Mouse (Mus musculus) kidney, embryonic 16.5 days (tissue): Measurements from ENCODE around the gene Agpat4. TPM values are rescaled to one million over a fixed set of nuclear protein-coding genes. Genes with fewer than 3 reads are reported as not detected.
A peak's percentile ranks its signal among the peaks of the same experiment; 100 is the strongest.

Experiments used
- ATAC-seq: fragments of 200-750 bp; cut with Nextera tagmentation; 2 replicates; pipeline ENCODE4 v1.8.0; 2017; ENCODE audit warnings: moderate TSS enrichment; ENCODE audit not compliant: low FRiP score, low TSS enrichment
- H3K27ac ChIP-seq: fragments of 300-500 bp; sonication (generic); 2 replicates; pipeline ENCODE4 v1.5.1; 2014; ENCODE audit warnings: low read length
- H3K27me3 ChIP-seq: fragments of 300-500 bp; sonication (generic); 2 replicates; pipeline ENCODE4 v1.6.1; 2014; ENCODE audit warnings: low read length, control low read depth, mixed read lengths; ENCODE audit not compliant: insufficient read depth
- H3K36me3 ChIP-seq: fragments of 300-500 bp; sonication (generic); 2 replicates; pipeline ENCODE4 v1.6.1; 2014; ENCODE audit warnings: low read length, control low read depth, mixed read lengths; ENCODE audit not compliant: insufficient read depth
- H3K4me1 ChIP-seq: fragments of 300-500 bp; sonication (generic); 2 replicates; pipeline ENCODE4 v1.6.1; 2014; ENCODE audit warnings: low read length, control low read depth, mixed read lengths; ENCODE audit not compliant: insufficient read depth
- H3K4me2 ChIP-seq: fragments of 300-500 bp; sonication (generic); replicated peaks from 2 replicates; pipeline ENCODE4 v1.6.1; 2014; ENCODE audit warnings: low read depth, low read length
- H3K4me3 ChIP-seq: fragments of 300-500 bp; sonication (generic); 2 replicates; pipeline ENCODE4 v1.5.1; 2014; ENCODE audit warnings: mild to moderate bottlenecking, low read length
- H3K9ac ChIP-seq: fragments of 300-500 bp; sonication (generic); replicated peaks from 2 replicates; pipeline ENCODE4 v1.6.1; 2014; ENCODE audit warnings: low read length
- H3K9me3 ChIP-seq: fragments of 300-500 bp; sonication (generic); 2 replicates; pipeline ENCODE4 v1.6.1; 2016; ENCODE audit warnings: low read length, control low read depth
- WGBS: fragments of 180-500 bp; shearing (Covaris S2); extraction: QIAGEN DNeasy Blood & Tissue Kit; methylation state at CpG from one replicate; pipeline ENCODE4 v1.1.7; 2014; 5-methylcytosine and 5-hydroxymethylcytosine counted together
- polyA plus RNA-seq: library from polyadenylated mRNA; unstranded; fragments of >200 nt; fragmentation: Nextera tagmentation; extraction: Ambion mirVana; gene quantifications from 2 replicates; pipeline ENCODE4 v1.2.1, GENCODE M21; 2015

Gene Agpat4
- polyA plus RNA-seq, 1 experiment from 2014 or later = 38.3 TPM

DNA sequence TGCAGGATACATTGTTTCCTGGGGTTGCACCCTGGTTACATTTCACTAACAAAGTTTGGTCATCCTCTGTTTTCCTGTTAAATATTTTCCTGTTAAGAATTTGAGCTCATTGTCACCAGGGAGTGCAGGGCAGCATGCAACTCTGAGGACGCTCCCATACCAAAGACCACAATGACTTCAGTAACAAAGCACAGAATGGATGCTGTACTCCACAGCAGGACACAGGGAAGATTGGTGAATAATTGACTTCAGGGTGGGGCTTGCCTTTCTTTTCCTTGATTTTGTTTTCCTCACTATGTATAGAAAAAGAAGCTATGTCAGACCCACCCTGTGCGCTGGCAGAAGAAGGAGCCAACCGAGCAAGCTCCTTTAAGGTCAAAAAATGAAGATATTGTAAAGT, 38.2 kb downstream of the Agpat4 start:
- Histone ChIP-seq H3K36me3 (peaks cover 13% of the 10 kb centered on the region; the same call in 1 of the 2 replicates), H3K9me3 (no peaks in the 10 kb centered on the region), H3K9ac (no peak overlapping the region), H3K4me1 (no peaks in the 10 kb centered on the region), H3K4me3 (no peak overlapping the region), H3K4me2 (no peak overlapping the region), H3K27me3 (no peaks in the 10 kb centered on the region), H3K27ac (no peak overlapping the region)
- 86% methylated on average over 3 of the region's 3 CpGs for WGBS
- no peak for ATAC-seq

- H3K4me3 ChIP-seq = no peak overlapping the region
- no peak for ATAC-seq
Measured at GRCm38 (mm10) chr17:12157203-12157602, 38.7 kb downstream of the Agpat4 start.

GRCm38 (mm10) chr17:12159187-12160060, 40.9 kb downstream of the Agpat4 start:
- Histone ChIP-seq H3K4me1 (peaks cover 16% of the 10 kb centered on the region), H3K9me3 (no peaks in the 10 kb centered on the region), H3K27ac (no peak overlapping the region), H3K9ac (no peak overlapping the region), H3K4me2 (no peak overlapping the region), H3K27me3 (no peaks in the 10 kb centered on the region), H3K4me3 (no peak overlapping the region), H3K36me3 (no peaks in the 10 kb centered on the region)
- ATAC-seq = no peak
- 92% methylated on average over 16 of the region's 16 CpGs for WGBS

More at GRCm38 (mm10) chr17:12157203-12157602, 38.7 kb downstream of the Agpat4 start:
- Histone ChIP-seq H3K27ac (no peak overlapping the region), H3K9ac (no peak overlapping the region), H3K4me2 (no peak overlapping the region), H3K4me1 (peaks cover 2% of the 10 kb centered on the region; the same call in 1 of the 2 replicates), H3K36me3 (0 out of 2 replicates have a peak, but pooled peaks cover 8% of the 10 kb centered on the region), H3K27me3 (no peaks in the 10 kb centered on the region), H3K9me3 (no peaks in the 10 kb centered on the region)
- 95% methylated on average over 2 of the region's 2 CpGs for WGBS

DNA sequence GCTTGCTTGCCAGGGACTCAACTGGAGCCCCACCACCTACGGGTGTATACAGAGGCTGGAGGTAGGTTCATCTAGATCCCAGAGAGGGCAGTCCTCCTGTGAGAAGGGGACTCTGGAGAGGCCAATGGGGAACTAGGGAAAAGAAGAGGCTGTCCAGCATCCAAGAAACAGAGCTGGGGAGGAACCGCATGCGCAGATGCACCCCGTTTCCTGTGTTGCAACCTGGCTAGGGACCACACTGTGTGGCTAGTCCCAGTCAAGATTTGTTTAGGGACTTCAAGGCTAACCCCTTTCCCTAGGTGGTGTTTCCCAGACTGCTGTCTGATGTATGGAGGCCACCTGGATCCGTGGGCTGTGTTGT, 41.5 kb downstream of the Agpat4 start:
- no peak for ATAC-seq

DNA sequence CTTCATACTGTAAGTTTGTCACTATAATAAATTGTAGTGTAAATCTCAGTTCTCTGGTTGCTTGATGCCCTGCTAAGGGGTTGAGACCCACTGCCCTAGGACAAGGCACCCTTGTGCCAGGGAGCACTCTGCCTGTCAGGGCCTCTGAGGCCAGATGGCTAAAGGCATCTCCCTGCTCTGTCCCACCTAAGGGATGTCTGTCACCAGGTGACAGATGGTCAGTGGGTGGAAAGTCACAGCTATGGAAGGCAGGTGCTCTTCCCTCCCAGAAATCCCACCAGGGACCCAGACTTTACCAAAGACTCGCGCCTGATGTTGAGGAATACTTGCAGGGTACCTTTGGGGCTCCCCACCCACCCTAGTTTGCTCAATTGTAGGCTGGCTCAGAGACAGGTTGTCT, 42.0 kb downstream of the Agpat4 start:
- no peak overlapping the region for H3K27ac ChIP-seq
- H3K9ac ChIP-seq = no peak overlapping the region
- H3K4me3 ChIP-seq = no peak overlapping the region
- no peak for ATAC-seq
- no peaks in the 10 kb centered on the region for H3K36me3 ChIP-seq
- no peaks in the 10 kb centered on the region for H3K9me3 ChIP-seq
- no peak overlapping the region for H3K4me2 ChIP-seq
- 97% methylated on average over 2 of the region's 2 CpGs for WGBS
- peaks cover 16% of the 10 kb centered on the region for H3K4me1 ChIP-seq
- H3K27me3 ChIP-seq = no peaks in the 10 kb centered on the region

More for the DNA sequence above, 41.5 kb downstream of the Agpat4 start:
- Histone ChIP-seq H3K9ac (no peak overlapping the region), H3K27ac (no peak overlapping the region), H3K4me2 (no peak overlapping the region), H3K4me3 (no peak overlapping the region), H3K9me3 (no peaks in the 10 kb centered on the region), H3K36me3 (no peaks in the 10 kb centered on the region), H3K27me3 (no peaks in the 10 kb centered on the region), H3K4me1 (peaks cover 16% of the 10 kb centered on the region)
- WGBS = 83% methylated on average over 5 of the region's 5 CpGs

GRCm38 (mm10) chr17:12160984-12161764, 42.7 kb downstream of the Agpat4 start:
- H3K4me2 ChIP-seq = no peak overlapping the region
- no peak overlapping the region for H3K4me3 ChIP-seq
- H3K27ac ChIP-seq = no peak overlapping the region
- H3K9ac ChIP-seq = no peak overlapping the region
- no peaks in the 10 kb centered on the region for H3K36me3 ChIP-seq
- peaks cover 16% of the 10 kb centered on the region for H3K4me1 ChIP-seq
- 0 out of 2 replicates have a peak, but pooled peaks have one; percentile 24 for ATAC-seq
- H3K27me3 ChIP-seq = no peaks in the 10 kb centered on the region
- H3K9me3 ChIP-seq = no peaks in the 10 kb centered on the region
- 65% methylated on average over 13 of the region's 13 CpGs for WGBS

- Histone ChIP-seq H3K4me2 (no peak overlapping the region), H3K36me3 (no peaks in the 10 kb centered on the region), H3K27me3 (no peaks in the 10 kb centered on the region), H3K9me3 (no peaks in the 10 kb centered on the region), H3K9ac (no peak overlapping the region), H3K4me1 (peaks cover 16% of the 10 kb centered on the region), H3K27ac (no peak overlapping the region), H3K4me3 (no peak overlapping the region)
- 92% methylated on average over 7 of the region's 7 CpGs for WGBS
- ATAC-seq = no peak
Measured at GRCm38 (mm10) chr17:12161877-12162276, 43.4 kb downstream of the Agpat4 start.

DNA sequence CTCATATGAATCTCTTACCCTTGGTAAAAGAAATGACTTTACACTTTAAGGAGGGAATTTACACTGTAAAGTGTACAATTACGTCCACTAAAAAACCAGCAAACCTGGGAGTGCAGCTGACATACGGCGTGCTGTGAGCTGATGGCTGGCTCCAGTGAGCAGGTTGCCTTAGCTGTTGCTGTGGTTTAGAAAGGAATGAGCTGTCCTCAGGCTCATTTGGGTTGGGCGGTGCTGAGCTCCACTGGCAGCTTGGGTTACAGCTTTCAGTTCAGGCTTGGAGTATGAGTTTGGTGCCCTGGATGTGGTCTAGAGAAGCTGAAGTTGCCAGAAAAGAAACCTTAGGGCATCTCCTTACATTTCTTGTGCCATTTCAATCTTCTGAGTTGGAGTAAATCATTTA, 44.3 kb downstream of the Agpat4 start:
- Histone ChIP-seq H3K27me3 (no peaks in the 10 kb centered on the region), H3K4me2 (no peak overlapping the region), H3K36me3 (no peaks in the 10 kb centered on the region), H3K27ac (no peak overlapping the region), H3K4me1 (peaks cover 17% of the 10 kb centered on the region), H3K9ac (no peak overlapping the region), H3K4me3 (no peak overlapping the region), H3K9me3 (no peaks in the 10 kb centered on the region)
- ATAC-seq = no peak
- 46% methylated on average over 4 of the region's 4 CpGs for WGBS

DNA sequence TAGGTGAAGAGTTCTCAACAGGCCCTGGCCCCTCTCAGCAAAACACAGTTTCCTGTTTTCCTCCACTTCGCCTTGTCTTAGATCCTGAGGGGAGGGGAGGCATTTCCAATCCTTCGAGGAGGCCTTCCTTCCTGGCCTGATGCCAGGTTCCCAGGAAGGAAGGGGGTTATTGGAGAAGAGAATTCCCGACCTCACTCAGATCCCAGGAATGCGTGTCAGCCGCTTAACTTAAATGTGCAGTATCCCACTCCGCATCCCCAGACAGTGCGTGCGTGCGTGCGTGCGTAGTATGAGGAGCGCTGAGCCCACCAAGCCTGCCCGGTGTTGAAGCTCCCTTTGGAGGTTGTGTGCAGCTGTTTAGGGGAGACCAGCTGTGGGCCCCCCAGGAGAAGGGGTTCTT, 44.9 kb downstream of the Agpat4 start:
- H3K27ac ChIP-seq = no peak overlapping the region
- no peak overlapping the region for H3K9ac ChIP-seq
- ATAC-seq = peak; percentile 60
- 52% methylated on average over 13 of the region's 13 CpGs for WGBS
- H3K9me3 ChIP-seq = no peaks in the 10 kb centered on the region
- no peak overlapping the region for H3K4me2 ChIP-seq
- H3K4me1 ChIP-seq = peaks cover 23% of the 10 kb centered on the region
- no peaks in the 10 kb centered on the region for H3K36me3 ChIP-seq
- H3K27me3 ChIP-seq = no peaks in the 10 kb centered on the region
- H3K4me3 ChIP-seq = no peak overlapping the region

GRCm38 (mm10) chr17:12163903-12164302, 45.4 kb downstream of the Agpat4 start:
- Histone ChIP-seq H3K36me3 (no peaks in the 10 kb centered on the region), H3K4me2 (no peak overlapping the region), H3K27ac (no peak overlapping the region), H3K4me1 (peaks cover 28% of the 10 kb centered on the region), H3K9me3 (no peaks in the 10 kb centered on the region), H3K4me3 (no peak overlapping the region), H3K9ac (no peak overlapping the region), H3K27me3 (no peaks in the 10 kb centered on the region)
- no peak for ATAC-seq
- WGBS = 75% methylated on average over 7 of the region's 7 CpGs
